Mouse (Mus musculus): ENCODE measurements around the gene Fermt2. TPM values are rescaled to one million over a fixed set of nuclear protein-coding genes. Genes with fewer than 3 reads are reported as not detected.

Gene Fermt2
- polyA plus RNA-seq, 1 experiment from 2014 or later: 83.2 TPM

Other genes with a start within 250 kb of the Fermt2 start
- gene Ero1l, start 211.3 kb downstream of the Fermt2 start, polyA plus RNA-seq (2014; fragmentation: Nextera tagmentation; extraction: Ambion mirVana): 32.8 and 41.7 TPM in 2 replicates
- 254 and 268 TPM in 2 replicates for gene Psmc6, start 200.3 kb downstream of the Fermt2 start, polyA plus RNA-seq (2014; fragmentation: Nextera tagmentation; extraction: Ambion mirVana)
- 33.4 and 40.5 TPM in 2 replicates for gene Styx, start 179.0 kb downstream of the Fermt2 start, polyA plus RNA-seq (2014; fragmentation: Nextera tagmentation; extraction: Ambion mirVana)
- gene Gnpnat1, start 125.2 kb downstream of the Fermt2 start, polyA plus RNA-seq (2014; fragmentation: Nextera tagmentation; extraction: Ambion mirVana): 50.8 and 56.2 TPM in 2 replicates
- 6.9 and 7.0 TPM in 2 replicates for gene Ddhd1, start 128.0 kb upstream of the Fermt2 start, polyA plus RNA-seq (2014; fragmentation: Nextera tagmentation; extraction: Ambion mirVana)